Mouse (Mus musculus): ENCODE results near the gene Pcnp. TPM values are rescaled to one million over a fixed set of nuclear protein-coding genes. Genes with fewer than 3 reads are reported as not detected.
"Not testable (repeated sequence)": the region's sequence is repeated elsewhere in the genome, so short reads cannot be mapped to it uniquely, and the experiment has no call there.

Pcnp gene
- polyA plus RNA-seq (2015; fragmentation: Nextera tagmentation; extraction: Ambion mirVana): 289 and 296 TPM in 2 replicates

GRCm38 (mm10) chr16:56029661-56030082, at the start of gene Pcnp:
TSS of gene Pcnp (minus strand) at chr16:56029739.
- ATAC-seq: peak; percentile 100
- H3K27ac ChIP-seq: peak within 1 kb of the TSS; percentile 89
- H3K4me1 ChIP-seq: peaks cover 23% of the 10 kb centered on the region
- H3K36me3 ChIP-seq (ENCODE audit: poor library complexity, severe bottlenecking): peaks cover 33% of the 10 kb centered on the region
- peak within 1 kb of the TSS; percentile 63 for H3K4me2 ChIP-seq
- H3K9me3 ChIP-seq (replicated peaks): no peaks in the 10 kb centered on the region
- H3K4me3 ChIP-seq: peak within 1 kb of the TSS; percentile 93
- peak within 1 kb of the TSS; percentile 92 for H3K9ac ChIP-seq
- H3K27me3 ChIP-seq: no peaks in the 10 kb centered on the region
- WGBS: under 1% methylated on average over 38 of the region's 39 CpGs

GRCm38 (mm10) chr16:56076121-56076869, 46.8 kb upstream of the Pcnp start:
- H3K36me3 ChIP-seq (ENCODE audit: poor library complexity, severe bottlenecking): peaks cover 6% of the 10 kb centered on the region; the same call in 1 of the 2 replicates
- peak overlapping the region; percentile 83 for H3K9ac ChIP-seq
- peak; percentile 4; the same call in 1 of the 2 replicates for ATAC-seq
- H3K9me3 ChIP-seq (replicated peaks): no peaks in the 10 kb centered on the region
- H3K27me3 ChIP-seq: no peaks in the 10 kb centered on the region
- H3K4me1 ChIP-seq: peaks cover 18% of the 10 kb centered on the region
- H3K4me2 ChIP-seq: peak overlapping the region; percentile 68
- peak overlapping the region; percentile 96 for H3K27ac ChIP-seq
- peak overlapping the region; percentile 81 for H3K4me3 ChIP-seq
- WGBS: 6% methylated on average over 11 of the region's 11 CpGs

GRCm38 (mm10) chr16:56075222-56076111, 45.9 kb upstream of the Pcnp start:
- peak; percentile 94 for ATAC-seq
- peak overlapping the region; percentile 68 for H3K4me2 ChIP-seq
- H3K4me3 ChIP-seq: peak overlapping the region; percentile 81
- no peaks in the 10 kb centered on the region for H3K9me3 ChIP-seq (replicated peaks)
- H3K27me3 ChIP-seq: no peaks in the 10 kb centered on the region
- H3K4me1 ChIP-seq: peaks cover 18% of the 10 kb centered on the region
- peaks cover 6% of the 10 kb centered on the region; the same call in 1 of the 2 replicates for H3K36me3 ChIP-seq (ENCODE audit: poor library complexity, severe bottlenecking)
- H3K9ac ChIP-seq: peak overlapping the region; percentile 83
- peak overlapping the region; percentile 96 for H3K27ac ChIP-seq
- under 1% methylated on average over 35 of the region's 66 CpGs for WGBS

- ATAC-seq: no peak
- Histone ChIP-seq H3K4me3 (no peak overlapping the region), H3K4me2 (no peak overlapping the region)
These were observed 45.0 kb upstream of the Pcnp start for GRCm38 (mm10) chr16:56074565-56074964.

GRCm38 (mm10) chr16:56074122-56074521, 44.6 kb upstream of the Pcnp start:
- WGBS: 100% methylated on average over 1 of the region's 1 CpGs
- H3K4me2 ChIP-seq: no peak overlapping the region
- H3K27me3 ChIP-seq: no peaks in the 10 kb centered on the region
- no peaks in the 10 kb centered on the region for H3K9me3 ChIP-seq (replicated peaks)
- no peak overlapping the region for H3K4me3 ChIP-seq
- H3K27ac ChIP-seq: no peak overlapping the region
- H3K4me1 ChIP-seq: peaks cover 18% of the 10 kb centered on the region
- ATAC-seq: no peak
- peaks cover 6% of the 10 kb centered on the region; the same call in 1 of the 2 replicates for H3K36me3 ChIP-seq (ENCODE audit: poor library complexity, severe bottlenecking)
- H3K9ac ChIP-seq: no peak overlapping the region

More at GRCm38 (mm10) chr16:56074565-56074964, 45.0 kb upstream of the Pcnp start:
- Histone ChIP-seq H3K9me3 (replicated peaks) (no peaks in the 10 kb centered on the region), H3K9ac (no peak overlapping the region), H3K27me3 (no peaks in the 10 kb centered on the region), H3K36me3 (ENCODE audit: poor library complexity, severe bottlenecking) (peaks cover 6% of the 10 kb centered on the region; the same call in 1 of the 2 replicates), H3K27ac (0 out of 2 replicates have a peak overlapping the region, but pooled peaks have one; percentile 96), H3K4me1 (peaks cover 18% of the 10 kb centered on the region)
- 77% methylated on average over 5 of the region's 5 CpGs for WGBS

- H3K9ac ChIP-seq; H3K4me3 ChIP-seq; H3K27ac ChIP-seq; H3K36me3 ChIP-seq (ENCODE audit: poor library complexity, severe bottlenecking); H3K9me3 ChIP-seq (replicated peaks); H3K27me3 ChIP-seq; ATAC-seq; H3K4me2 ChIP-seq: not testable (repeated sequence)
- WGBS: 93% methylated on average over 6 of the region's 6 CpGs
- H3K4me1 ChIP-seq: peaks cover 18% of the 10 kb centered on the region
These were observed 43.6 kb upstream of the Pcnp start for GRCm38 (mm10) chr16:56073150-56073549.

GRCm38 (mm10) chr16:56072533-56072932, 43.0 kb upstream of the Pcnp start:
- Histone ChIP-seq H3K27me3 (no peaks in the 10 kb centered on the region), H3K9me3 (replicated peaks) (no peaks in the 10 kb centered on the region), H3K9ac (no peak overlapping the region), H3K36me3 (ENCODE audit: poor library complexity, severe bottlenecking) (no peaks in the 10 kb centered on the region), H3K27ac (no peak overlapping the region), H3K4me2 (no peak overlapping the region), H3K4me1 (peaks cover 18% of the 10 kb centered on the region), H3K4me3 (no peak overlapping the region)
- ATAC-seq: no peak
- 85% methylated on average over 6 of the region's 6 CpGs for WGBS

- Histone ChIP-seq H3K36me3 (ENCODE audit: poor library complexity, severe bottlenecking) (no peaks in the 10 kb centered on the region), H3K4me2 (no peak overlapping the region), H3K9ac (no peak overlapping the region), H3K4me1 (peaks cover 10% of the 10 kb centered on the region), H3K4me3 (no peak overlapping the region), H3K27ac (no peak overlapping the region), H3K9me3 (replicated peaks) (no peaks in the 10 kb centered on the region), H3K27me3 (no peaks in the 10 kb centered on the region)
- ATAC-seq: no peak
- 42% methylated on average over 5 of the region's 5 CpGs for WGBS
These were observed 42.0 kb upstream of the Pcnp start for GRCm38 (mm10) chr16:56071317-56072232.

GRCm38 (mm10) chr16:56068523-56069070, 39.1 kb upstream of the Pcnp start:
- H3K4me1 ChIP-seq: no peaks in the 10 kb centered on the region
- no peak for ATAC-seq
- 91% methylated on average over 6 of the region's 6 CpGs for WGBS
- H3K9me3 ChIP-seq (replicated peaks): no peaks in the 10 kb centered on the region
- H3K36me3 ChIP-seq (ENCODE audit: poor library complexity, severe bottlenecking): no peaks in the 10 kb centered on the region
- H3K9ac ChIP-seq: no peak overlapping the region
- no peak overlapping the region for H3K4me3 ChIP-seq
- H3K4me2 ChIP-seq: no peak overlapping the region
- no peaks in the 10 kb centered on the region for H3K27me3 ChIP-seq
- H3K27ac ChIP-seq: no peak overlapping the region

- Histone ChIP-seq H3K9ac (no peak overlapping the region), H3K4me2 (no peak overlapping the region), H3K27me3 (no peaks in the 10 kb centered on the region), H3K4me1 (no peaks in the 10 kb centered on the region), H3K9me3 (replicated peaks) (no peaks in the 10 kb centered on the region), H3K27ac (no peak overlapping the region), H3K36me3 (ENCODE audit: poor library complexity, severe bottlenecking) (no peaks in the 10 kb centered on the region), H3K4me3 (no peak overlapping the region)
- WGBS: 23% methylated on average over 8 of the region's 8 CpGs
- ATAC-seq: no peak
These were observed 36.6 kb upstream of the Pcnp start for GRCm38 (mm10) chr16:56066113-56066512.
